Mouse (Mus musculus): ENCODE results near the gene Ptprm. TPM values are rescaled to one million over a fixed set of nuclear protein-coding genes. Genes with fewer than 3 reads are reported as not detected.

The Ptprm gene
- polyA plus RNA-seq, 1 experiment from 2014 or later = 31.4 TPM

GRCm38 (mm10) chr17:66683411-66683810 is 670.8 kb downstream of the Ptprm start:
- no peak overlapping the region for H3K27ac ChIP-seq
- no peaks in the 10 kb centered on the region; the same call in 1 of the 2 replicates for H3K36me3 ChIP-seq (replicated peaks; ENCODE audit: control insufficient read depth, insufficient read depth)
- WGBS = 73% methylated on average over 8 of the region's 8 CpGs
- no peak for ATAC-seq (ENCODE audit: low FRiP score)
- H3K9me3 ChIP-seq (ENCODE audit: control insufficient read depth, low read length) = no peaks in the 10 kb centered on the region
- H3K4me2 ChIP-seq (replicated peaks) = no peak overlapping the region
- H3K4me1 ChIP-seq (replicated peaks; ENCODE audit: control insufficient read depth, insufficient read depth, low read length) = peaks cover 6% of the 10 kb centered on the region
- H3K27me3 ChIP-seq (ENCODE audit: control insufficient read depth, insufficient read depth, low read length) = no peaks in the 10 kb centered on the region
- H3K9ac ChIP-seq = no peak overlapping the region
- H3K4me3 ChIP-seq (replicated peaks; ENCODE audit: low read length) = no peak overlapping the region
- no peak for DNase-seq (ENCODE audit: low spot score)

- H3K4me3 ChIP-seq (replicated peaks; ENCODE audit: low read length) = no peak overlapping the region
- H3K9ac ChIP-seq = no peak overlapping the region
- no peak overlapping the region for H3K4me2 ChIP-seq (replicated peaks)
- H3K27ac ChIP-seq = no peak overlapping the region
- DNase-seq (ENCODE audit: low spot score) (peak; percentile 79), ATAC-seq (ENCODE audit: low FRiP score) (no peak)
- no peaks in the 10 kb centered on the region for H3K9me3 ChIP-seq (ENCODE audit: control insufficient read depth, low read length)
- no peaks in the 10 kb centered on the region for H3K4me1 ChIP-seq (replicated peaks; ENCODE audit: control insufficient read depth, insufficient read depth, low read length)
- H3K27me3 ChIP-seq (ENCODE audit: control insufficient read depth, insufficient read depth, low read length) = no peaks in the 10 kb centered on the region
- 0 out of 2 replicates have a peak, but pooled peaks cover 7% of the 10 kb centered on the region for H3K36me3 ChIP-seq (replicated peaks; ENCODE audit: control insufficient read depth, insufficient read depth)
- 20% methylated on average over 4 of the region's 4 CpGs for WGBS
Measured at GRCm38 (mm10) chr17:66680662-66681061, 673.6 kb downstream of the Ptprm start.

- H3K4me3 ChIP-seq (replicated peaks; ENCODE audit: low read length) = no peak overlapping the region
- H3K36me3 ChIP-seq (replicated peaks; ENCODE audit: control insufficient read depth, insufficient read depth) = peaks cover 11% of the 10 kb centered on the region; the same call in 1 of the 2 replicates
- H3K9me3 ChIP-seq (ENCODE audit: control insufficient read depth, low read length) = no peaks in the 10 kb centered on the region
- 63% methylated on average over 2 of the region's 2 CpGs for WGBS
- H3K9ac ChIP-seq = no peak overlapping the region
- no peak overlapping the region for H3K4me2 ChIP-seq (replicated peaks)
- H3K4me1 ChIP-seq (replicated peaks; ENCODE audit: control insufficient read depth, insufficient read depth, low read length) = no peaks in the 10 kb centered on the region
- ATAC-seq (ENCODE audit: low FRiP score) (no peak), DNase-seq (ENCODE audit: low spot score) (no peak)
- no peak overlapping the region for H3K27ac ChIP-seq
- no peaks in the 10 kb centered on the region for H3K27me3 ChIP-seq (ENCODE audit: control insufficient read depth, insufficient read depth, low read length)
Measured at GRCm38 (mm10) chr17:66674667-66675066, 679.6 kb downstream of the Ptprm start.

GRCm38 (mm10) chr17:66671715-66672230 is 682.5 kb downstream of the Ptprm start:
- Histone ChIP-seq H3K27me3 (ENCODE audit: control insufficient read depth, insufficient read depth, low read length) (no peaks in the 10 kb centered on the region), H3K36me3 (replicated peaks; ENCODE audit: control insufficient read depth, insufficient read depth) (peaks cover 5% of the 10 kb centered on the region; the same call in 1 of the 2 replicates), H3K9ac (no peak overlapping the region), H3K27ac (no peak overlapping the region), H3K4me3 (replicated peaks; ENCODE audit: low read length) (no peak overlapping the region), H3K4me1 (replicated peaks; ENCODE audit: control insufficient read depth, insufficient read depth, low read length) (no peaks in the 10 kb centered on the region), H3K4me2 (replicated peaks) (no peak overlapping the region), H3K9me3 (ENCODE audit: control insufficient read depth, low read length) (no peaks in the 10 kb centered on the region)
- DNase-seq (ENCODE audit: low spot score) = no peak
- ATAC-seq (ENCODE audit: low FRiP score) = no peak
- 81% methylated on average over 16 of the region's 16 CpGs for whole genome bisulfite sequencing

GRCm38 (mm10) chr17:66671287-66671686 is 683.0 kb downstream of the Ptprm start:
- no peak for ATAC-seq (ENCODE audit: low FRiP score)
- H3K36me3 ChIP-seq (replicated peaks; ENCODE audit: control insufficient read depth, insufficient read depth) = peaks cover 5% of the 10 kb centered on the region; the same call in 1 of the 2 replicates
- no peak overlapping the region for H3K9ac ChIP-seq
- H3K9me3 ChIP-seq (ENCODE audit: control insufficient read depth, low read length) = no peaks in the 10 kb centered on the region
- no peak overlapping the region for H3K4me2 ChIP-seq (replicated peaks)
- H3K27ac ChIP-seq = no peak overlapping the region
- no peaks in the 10 kb centered on the region for H3K27me3 ChIP-seq (ENCODE audit: control insufficient read depth, insufficient read depth, low read length)
- no peak for DNase-seq (ENCODE audit: low spot score)
- no peaks in the 10 kb centered on the region for H3K4me1 ChIP-seq (replicated peaks; ENCODE audit: control insufficient read depth, insufficient read depth, low read length)
- no peak overlapping the region for H3K4me3 ChIP-seq (replicated peaks; ENCODE audit: low read length)
- 49% methylated on average over 8 of the region's 8 CpGs for WGBS

- peaks cover 5% of the 10 kb centered on the region; the same call in 1 of the 2 replicates for H3K36me3 ChIP-seq (replicated peaks; ENCODE audit: control insufficient read depth, insufficient read depth)
- no peak overlapping the region for H3K4me2 ChIP-seq (replicated peaks)
- H3K27me3 ChIP-seq (ENCODE audit: control insufficient read depth, insufficient read depth, low read length) = no peaks in the 10 kb centered on the region
- no peak overlapping the region for H3K4me3 ChIP-seq (replicated peaks; ENCODE audit: low read length)
- WGBS = 90% methylated on average over 3 of the region's 3 CpGs
- DNase-seq (ENCODE audit: low spot score) = no peak
- H3K9me3 ChIP-seq (ENCODE audit: control insufficient read depth, low read length) = no peaks in the 10 kb centered on the region
- no peak overlapping the region for H3K9ac ChIP-seq
- no peaks in the 10 kb centered on the region for H3K4me1 ChIP-seq (replicated peaks; ENCODE audit: control insufficient read depth, insufficient read depth, low read length)
- no peak for ATAC-seq (ENCODE audit: low FRiP score)
- H3K27ac ChIP-seq = no peak overlapping the region
Measured at GRCm38 (mm10) chr17:66665791-66666190, 688.5 kb downstream of the Ptprm start.

GRCm38 (mm10) chr17:66665201-66665756 is 689.0 kb downstream of the Ptprm start:
- Histone ChIP-seq H3K4me3 (replicated peaks; ENCODE audit: low read length) (no peak overlapping the region), H3K36me3 (replicated peaks; ENCODE audit: control insufficient read depth, insufficient read depth) (peaks cover 2% of the 10 kb centered on the region; the same call in 1 of the 2 replicates), H3K27me3 (ENCODE audit: control insufficient read depth, insufficient read depth, low read length) (no peaks in the 10 kb centered on the region), H3K4me1 (replicated peaks; ENCODE audit: control insufficient read depth, insufficient read depth, low read length) (no peaks in the 10 kb centered on the region), H3K27ac (no peak overlapping the region), H3K9me3 (ENCODE audit: control insufficient read depth, low read length) (no peaks in the 10 kb centered on the region), H3K4me2 (replicated peaks) (no peak overlapping the region), H3K9ac (no peak overlapping the region)
- DNase-seq (ENCODE audit: low spot score) = no peak
- no peak for ATAC-seq (ENCODE audit: low FRiP score)
- WGBS = 87% methylated on average over 3 of the region's 3 CpGs

GRCm38 (mm10) chr17:66664796-66665195 is 689.5 kb downstream of the Ptprm start:
- DNase-seq (ENCODE audit: low spot score) = no peak
- 68% methylated on average over 10 of the region's 10 CpGs for WGBS

GRCm38 (mm10) chr17:66659242-66659641 is 695.0 kb downstream of the Ptprm start:
- H3K9me3 ChIP-seq (ENCODE audit: control insufficient read depth, low read length) = no peaks in the 10 kb centered on the region
- H3K36me3 ChIP-seq (replicated peaks; ENCODE audit: control insufficient read depth, insufficient read depth) = no peaks in the 10 kb centered on the region
- H3K4me1 ChIP-seq (replicated peaks; ENCODE audit: control insufficient read depth, insufficient read depth, low read length) = no peaks in the 10 kb centered on the region
- no peak overlapping the region for H3K4me2 ChIP-seq (replicated peaks)
- no peak overlapping the region for H3K27ac ChIP-seq
- ATAC-seq (ENCODE audit: low FRiP score) (no peak), DNase-seq (ENCODE audit: low spot score) (no peak)
- H3K27me3 ChIP-seq (ENCODE audit: control insufficient read depth, insufficient read depth, low read length) = no peaks in the 10 kb centered on the region
- no peak overlapping the region for H3K4me3 ChIP-seq (replicated peaks; ENCODE audit: low read length)
- H3K9ac ChIP-seq = no peak overlapping the region
- 59% methylated on average over 3 of the region's 3 CpGs for WGBS

More at GRCm38 (mm10) chr17:66664796-66665195, 689.5 kb downstream of the Ptprm start:
- Histone ChIP-seq H3K9me3 (ENCODE audit: control insufficient read depth, low read length) (no peaks in the 10 kb centered on the region), H3K36me3 (replicated peaks; ENCODE audit: control insufficient read depth, insufficient read depth) (no peaks in the 10 kb centered on the region), H3K4me2 (replicated peaks) (no peak overlapping the region), H3K27ac (no peak overlapping the region), H3K4me3 (replicated peaks; ENCODE audit: low read length) (no peak overlapping the region), H3K4me1 (replicated peaks; ENCODE audit: control insufficient read depth, insufficient read depth, low read length) (no peaks in the 10 kb centered on the region), H3K9ac (no peak overlapping the region), H3K27me3 (ENCODE audit: control insufficient read depth, insufficient read depth, low read length) (no peaks in the 10 kb centered on the region)
- no peak for ATAC-seq (ENCODE audit: low FRiP score)
